Mouse (Mus musculus): Measurements from ENCODE around the gene Trpm2. TPM values are rescaled to one million over a fixed set of nuclear protein-coding genes. Genes with fewer than 3 reads are reported as not detected.
"Not testable (repeated sequence)": the region's sequence is repeated elsewhere in the genome, so short reads cannot be mapped to it uniquely, and the experiment has no call there.

Gene Trpm2
- polyA plus RNA-seq (2012; rRNA removed) = 0.17 and 0.30 TPM in 2 replicates

DNA sequence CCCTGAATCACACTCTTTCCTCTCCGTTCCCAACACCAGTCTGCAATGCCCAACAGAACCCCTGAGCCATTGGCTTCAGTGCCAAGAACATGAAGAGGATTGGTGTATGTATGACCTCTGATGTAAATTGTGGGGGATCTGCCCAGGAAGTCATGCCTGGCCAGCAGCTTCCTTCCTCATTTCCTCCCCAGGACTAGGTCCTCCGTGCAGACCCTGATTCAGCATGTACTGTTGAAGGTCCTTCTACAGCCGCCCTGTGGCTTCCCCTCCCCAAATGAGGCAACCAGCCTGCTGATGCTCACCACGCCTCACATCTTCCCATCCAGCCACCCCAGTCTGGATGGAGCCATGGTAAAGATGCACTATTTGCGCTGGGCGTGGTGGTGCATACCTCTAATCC, at the start of gene Trpm2:
Gene Trpm2 (minus strand): TSS at position 83 of the 400 bp plus-strand sequence.
- Histone ChIP-seq H3K27ac (ENCODE audit: control insufficient read depth, insufficient read depth, low read depth, low read length) (no peak within 1 kb of the TSS), H3K4me3 (ENCODE audit: control insufficient read depth, low read depth, low read length) (no peak within 1 kb of the TSS), H3K36me3 (ENCODE audit: control insufficient read depth, insufficient read depth, low read length) (no peaks in the 10 kb centered on the region), H3K27me3 (ENCODE audit: control insufficient read depth, insufficient read depth, low read length) (no peaks in the 10 kb centered on the region), H3K4me1 (ENCODE audit: control insufficient read depth, insufficient read depth, low read length) (peaks cover 6% of the 10 kb centered on the region)
- TF ChIP-seq POLR2A (IDR thresholded peaks at IDR 0.05; ENCODE audit: control insufficient read depth, low read depth, low read length) (no peak), CTCF (IDR thresholded peaks at IDR 0.05; ENCODE audit: control insufficient read depth, insufficient read depth, insufficient replicate concordance, low read depth, low read length) (no peak)

DNA sequence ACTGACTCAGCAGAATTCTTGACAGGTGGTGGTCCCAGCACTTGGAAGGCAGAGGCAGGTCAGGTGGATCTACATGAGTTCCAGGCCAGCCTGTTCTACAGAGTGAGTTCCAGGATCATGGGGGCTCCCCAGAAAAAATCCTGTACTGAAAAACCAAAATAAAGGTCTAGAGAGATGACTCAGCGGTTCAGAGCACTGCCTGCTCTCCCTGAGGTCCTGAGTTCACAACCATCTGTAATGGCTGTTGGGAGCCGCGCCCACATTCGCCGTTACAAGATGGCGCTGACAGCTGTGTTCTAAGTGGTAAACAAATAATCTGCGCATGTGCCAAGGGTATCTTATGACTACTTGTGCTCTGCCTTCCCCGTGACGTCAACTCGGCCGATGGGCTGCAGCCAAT, 49.6 kb upstream of the Trpm2 start:
- H3K4me3 ChIP-seq (ENCODE audit: control insufficient read depth, low read depth, low read length); H3K4me1 ChIP-seq (ENCODE audit: control insufficient read depth, insufficient read depth, low read length); H3K27ac ChIP-seq (ENCODE audit: control insufficient read depth, insufficient read depth, low read depth, low read length); H3K36me3 ChIP-seq (ENCODE audit: control insufficient read depth, insufficient read depth, low read length); H3K27me3 ChIP-seq (ENCODE audit: control insufficient read depth, insufficient read depth, low read length): not testable (repeated sequence)

DNA sequence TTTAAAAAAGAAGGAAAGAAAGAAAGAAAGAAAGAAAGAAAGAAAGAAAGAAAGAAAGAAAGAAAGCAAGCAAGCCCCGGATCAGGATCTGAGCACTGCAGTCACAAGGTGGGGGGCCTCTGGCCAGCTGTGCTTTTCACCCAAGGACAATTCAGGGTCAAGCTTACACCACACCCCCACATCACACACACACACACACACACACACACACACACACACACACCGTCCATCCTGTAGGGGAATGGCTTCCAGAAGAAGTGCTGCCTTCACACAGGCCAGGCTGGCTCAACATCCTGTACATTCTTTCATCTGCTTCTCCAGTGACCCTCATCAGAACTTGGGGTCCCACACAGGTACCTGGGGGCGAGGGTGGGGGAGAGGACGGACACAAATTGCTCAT, 48.9 kb upstream of the Trpm2 start:
- Histone ChIP-seq H3K36me3 (ENCODE audit: control insufficient read depth, insufficient read depth, low read length) (no peaks in the 10 kb centered on the region), H3K27ac (ENCODE audit: control insufficient read depth, insufficient read depth, low read depth, low read length) (no peak overlapping the region), H3K27me3 (ENCODE audit: control insufficient read depth, insufficient read depth, low read length) (no peaks in the 10 kb centered on the region), H3K4me1 (ENCODE audit: control insufficient read depth, insufficient read depth, low read length) (peaks cover 4% of the 10 kb centered on the region), H3K4me3 (ENCODE audit: control insufficient read depth, low read depth, low read length) (no peak overlapping the region)
- TF ChIP-seq POLR2A (IDR thresholded peaks at IDR 0.05; ENCODE audit: control insufficient read depth, low read depth, low read length) = no peak

DNA sequence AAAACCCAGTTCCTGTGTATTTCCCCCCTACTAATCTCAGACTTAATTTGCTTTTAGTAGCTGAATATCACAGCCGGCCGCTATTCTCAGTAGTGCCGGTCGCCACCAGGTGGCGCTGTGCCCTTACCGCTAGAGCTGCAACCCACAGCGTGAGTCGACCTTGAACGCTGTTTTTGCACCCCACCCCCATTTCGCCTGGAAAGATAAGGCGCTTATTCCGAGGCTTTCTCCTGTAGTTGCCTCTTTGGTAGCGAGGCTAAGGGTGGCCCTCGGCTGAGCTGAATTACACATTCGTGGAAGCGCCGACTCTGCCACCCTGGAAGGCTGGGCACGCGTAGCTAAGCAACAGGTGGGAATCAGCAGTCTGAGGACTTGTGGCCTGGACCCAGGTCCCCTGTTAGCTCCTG, 48.4 kb upstream of the Trpm2 start:
- H3K4me3 ChIP-seq (ENCODE audit: control insufficient read depth, low read depth, low read length) = peak overlapping the region; percentile 71
- no peak overlapping the region for H3K27ac ChIP-seq (ENCODE audit: control insufficient read depth, insufficient read depth, low read depth, low read length)
- TF ChIP-seq POLR2A (IDR thresholded peaks at IDR 0.05; ENCODE audit: control insufficient read depth, low read depth, low read length) (no peak), CTCF (IDR thresholded peaks at IDR 0.05; ENCODE audit: control insufficient read depth, insufficient read depth, insufficient replicate concordance, low read depth, low read length) (peak; percentile 98)
- H3K27me3 ChIP-seq (ENCODE audit: control insufficient read depth, insufficient read depth, low read length) = no peaks in the 10 kb centered on the region
- peaks cover 4% of the 10 kb centered on the region for H3K4me1 ChIP-seq (ENCODE audit: control insufficient read depth, insufficient read depth, low read length)
- no peaks in the 10 kb centered on the region for H3K36me3 ChIP-seq (ENCODE audit: control insufficient read depth, insufficient read depth, low read length)

DNA sequence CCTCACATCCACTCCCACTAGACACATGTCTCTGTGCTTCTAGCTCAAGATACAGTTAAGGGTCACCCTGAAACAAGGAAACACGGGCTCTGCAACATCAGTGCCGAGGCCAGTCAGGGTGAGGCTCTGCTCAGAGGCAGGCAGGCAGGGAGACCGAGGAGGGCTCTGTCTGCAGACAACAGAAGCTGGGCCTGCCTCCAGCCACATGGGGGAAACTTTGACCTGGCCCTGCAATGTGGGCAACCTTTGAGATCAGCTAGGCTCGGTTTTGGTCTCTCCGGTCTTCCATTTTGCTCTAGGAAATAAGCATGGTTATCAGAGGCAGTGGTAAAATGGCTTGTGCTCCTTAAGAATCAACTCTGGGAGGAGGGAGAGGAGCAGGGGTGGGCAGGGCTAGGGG, 46.0 kb upstream of the Trpm2 start:
- Histone ChIP-seq H3K36me3 (ENCODE audit: control insufficient read depth, insufficient read depth, low read length) (no peaks in the 10 kb centered on the region), H3K4me3 (ENCODE audit: control insufficient read depth, low read depth, low read length) (no peak overlapping the region), H3K27ac (ENCODE audit: control insufficient read depth, insufficient read depth, low read depth, low read length) (peak overlapping the region; percentile 7; the same call in 1 of the 2 replicates), H3K27me3 (ENCODE audit: control insufficient read depth, insufficient read depth, low read length) (no peaks in the 10 kb centered on the region), H3K4me1 (ENCODE audit: control insufficient read depth, insufficient read depth, low read length) (peaks cover 9% of the 10 kb centered on the region)
- TF ChIP-seq POLR2A (IDR thresholded peaks at IDR 0.05; ENCODE audit: control insufficient read depth, low read depth, low read length) (no peak), CTCF (IDR thresholded peaks at IDR 0.05; ENCODE audit: control insufficient read depth, insufficient read depth, insufficient replicate concordance, low read depth, low read length) (no peak)

DNA sequence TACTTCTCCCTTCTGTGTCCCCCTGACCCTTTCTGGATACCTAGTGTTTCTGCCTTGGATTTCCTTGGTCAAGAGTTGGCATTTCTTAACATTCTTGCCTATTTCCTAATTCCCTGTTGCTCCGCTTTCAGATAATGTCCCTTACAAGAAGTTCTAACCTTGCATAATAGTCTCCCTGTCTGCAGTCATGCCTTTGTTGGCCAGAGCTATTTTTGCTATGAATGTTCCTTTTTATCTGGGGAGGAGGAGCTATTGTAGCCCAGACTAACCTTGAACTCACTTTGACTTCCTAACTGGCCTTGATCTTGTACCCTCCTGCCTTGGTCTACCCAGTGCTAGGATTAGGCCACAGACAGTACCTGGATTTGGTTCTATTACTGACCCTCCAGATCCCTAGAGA, 45.1 kb upstream of the Trpm2 start:
- Histone ChIP-seq H3K4me3 (ENCODE audit: control insufficient read depth, low read depth, low read length) (no peak overlapping the region), H3K4me1 (ENCODE audit: control insufficient read depth, insufficient read depth, low read length) (peaks cover 9% of the 10 kb centered on the region), H3K36me3 (ENCODE audit: control insufficient read depth, insufficient read depth, low read length) (no peaks in the 10 kb centered on the region), H3K27ac (ENCODE audit: control insufficient read depth, insufficient read depth, low read depth, low read length) (peak overlapping the region; percentile 66), H3K27me3 (ENCODE audit: control insufficient read depth, insufficient read depth, low read length) (no peaks in the 10 kb centered on the region)
- no peak for TF ChIP-seq POLR2A (IDR thresholded peaks at IDR 0.05; ENCODE audit: control insufficient read depth, low read depth, low read length)
- no peak for TF ChIP-seq CTCF (IDR thresholded peaks at IDR 0.05; ENCODE audit: control insufficient read depth, insufficient read depth, insufficient replicate concordance, low read depth, low read length)

DNA sequence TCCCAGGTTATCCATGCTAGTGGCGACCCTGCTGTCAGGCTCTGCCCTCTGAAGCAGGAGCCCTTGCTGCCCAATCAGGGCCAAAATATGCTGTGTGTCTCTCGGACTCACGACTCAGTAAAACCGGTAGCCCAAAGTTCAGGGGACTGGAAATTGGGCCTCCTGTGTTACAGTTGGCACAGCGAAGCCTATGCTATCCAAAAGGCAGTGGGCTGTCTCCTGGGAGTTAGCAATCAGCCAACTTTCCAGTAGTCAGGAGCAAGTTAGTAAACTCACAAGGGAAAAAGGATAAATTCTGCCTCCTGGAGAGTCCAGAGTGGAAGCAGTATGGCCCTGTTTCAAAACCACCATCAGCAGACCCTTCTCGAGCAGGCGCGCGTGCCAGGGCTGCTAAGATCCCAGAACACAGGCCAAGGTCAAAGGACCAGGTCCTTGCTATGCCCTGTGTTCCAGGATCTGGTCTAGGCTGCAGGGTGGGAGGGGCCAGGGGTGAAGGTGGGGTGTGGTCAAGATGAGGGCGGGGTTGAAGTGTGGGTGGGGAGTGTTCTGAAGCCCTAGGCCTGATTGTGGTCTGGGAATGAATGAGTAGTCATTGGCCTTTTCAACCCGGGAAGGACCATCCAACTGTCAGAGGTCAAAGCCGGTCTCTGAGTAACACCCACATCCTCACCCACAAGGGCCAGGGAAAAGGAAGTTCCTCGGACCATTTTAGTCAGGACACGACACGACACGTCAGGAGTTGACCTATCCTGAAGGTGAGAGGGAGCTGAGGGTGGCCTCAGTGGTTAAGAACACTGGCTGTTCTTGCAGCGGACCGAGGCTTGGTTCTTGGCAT, 42.5 kb upstream of the Trpm2 start:
- Histone ChIP-seq H3K4me1 (ENCODE audit: control insufficient read depth, insufficient read depth, low read length) (peaks cover 15% of the 10 kb centered on the region), H3K27me3 (ENCODE audit: control insufficient read depth, insufficient read depth, low read length) (no peaks in the 10 kb centered on the region), H3K4me3 (ENCODE audit: control insufficient read depth, low read depth, low read length) (no peak overlapping the region), H3K27ac (ENCODE audit: control insufficient read depth, insufficient read depth, low read depth, low read length) (no peak overlapping the region), H3K36me3 (ENCODE audit: control insufficient read depth, insufficient read depth, low read length) (no peaks in the 10 kb centered on the region)
- TF ChIP-seq CTCF (IDR thresholded peaks at IDR 0.05; ENCODE audit: control insufficient read depth, insufficient read depth, insufficient replicate concordance, low read depth, low read length) = no peak
- TF ChIP-seq POLR2A (IDR thresholded peaks at IDR 0.05; ENCODE audit: control insufficient read depth, low read depth, low read length) = no peak

DNA sequence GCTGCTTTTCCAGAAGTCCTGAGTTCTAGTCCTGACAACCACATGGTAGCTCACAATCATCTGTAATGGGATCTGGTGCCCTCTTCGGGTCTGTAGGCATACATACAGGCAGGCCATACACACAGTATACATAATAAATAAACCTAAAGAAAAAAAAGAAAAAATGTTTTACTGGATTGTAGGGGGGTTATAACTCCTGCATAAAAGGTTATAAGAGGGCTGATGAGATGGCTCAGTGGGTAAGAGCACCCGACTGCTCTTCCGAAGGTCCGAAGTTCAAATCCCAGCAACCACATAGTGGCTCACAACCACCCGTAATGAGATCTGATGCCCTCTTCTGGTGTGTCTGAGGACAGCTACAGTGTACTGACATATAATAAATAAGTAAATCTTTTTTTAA, 40.8 kb upstream of the Trpm2 start:
- H3K4me3 ChIP-seq (ENCODE audit: control insufficient read depth, low read depth, low read length) = not testable (repeated sequence)

More for the DNA sequence above, 40.8 kb upstream of the Trpm2 start:
- H3K4me1 ChIP-seq (ENCODE audit: control insufficient read depth, insufficient read depth, low read length) = peaks cover 15% of the 10 kb centered on the region
- not testable (repeated sequence) for H3K36me3 ChIP-seq (ENCODE audit: control insufficient read depth, insufficient read depth, low read length); H3K27ac ChIP-seq (ENCODE audit: control insufficient read depth, insufficient read depth, low read depth, low read length); H3K27me3 ChIP-seq (ENCODE audit: control insufficient read depth, insufficient read depth, low read length)

Data from testis, adult 2 months (tissue).